Mouse (Mus musculus): ENCODE measurements around the gene Samd1. TPM values are rescaled to one million over a fixed set of nuclear protein-coding genes. Genes with fewer than 3 reads are reported as not detected.

The Samd1 gene
- 17.9 and 31.9 TPM in 2 replicates for polyA plus RNA-seq (2014; fragmentation: Nextera tagmentation; extraction: Ambion mirVana)

- Histone ChIP-seq H3K36me3 (ENCODE audit: control insufficient read depth, insufficient read depth, low read length) (peaks cover 31% of the 10 kb centered on the region), H3K4me3 (ENCODE audit: low read length) (peak within 1 kb of the TSS; percentile 81), H3K9me3 (ENCODE audit: control insufficient read depth, low read length) (no peaks in the 10 kb centered on the region), H3K27me3 (ENCODE audit: control insufficient read depth, insufficient read depth, low read length) (no peaks in the 10 kb centered on the region; the same call in 1 of the 2 replicates), H3K27ac (ENCODE audit: low read depth, low read length) (peak within 1 kb of the TSS; percentile 96), H3K9ac (ENCODE audit: low read depth, low read length) (peak within 1 kb of the TSS; percentile 92), H3K4me2 (replicated peaks; ENCODE audit: low read depth, low read length) (peak within 1 kb of the TSS; percentile 84), H3K4me1 (ENCODE audit: control insufficient read depth, insufficient read depth, low read length) (peaks cover 20% of the 10 kb centered on the region)
- WGBS: under 1% methylated on average over 41 of the region's 112 CpGs
- 0 out of 2 replicates have a peak, but pooled peaks have one; percentile 12 for ATAC-seq (ENCODE audit: low FRiP score, low TSS enrichment)
Observed at GRCm38 (mm10) chr8:83997511-83998141, at the start of gene Samd1. Gene Samd1 (plus strand): TSS chr8:83997672.

DNA sequence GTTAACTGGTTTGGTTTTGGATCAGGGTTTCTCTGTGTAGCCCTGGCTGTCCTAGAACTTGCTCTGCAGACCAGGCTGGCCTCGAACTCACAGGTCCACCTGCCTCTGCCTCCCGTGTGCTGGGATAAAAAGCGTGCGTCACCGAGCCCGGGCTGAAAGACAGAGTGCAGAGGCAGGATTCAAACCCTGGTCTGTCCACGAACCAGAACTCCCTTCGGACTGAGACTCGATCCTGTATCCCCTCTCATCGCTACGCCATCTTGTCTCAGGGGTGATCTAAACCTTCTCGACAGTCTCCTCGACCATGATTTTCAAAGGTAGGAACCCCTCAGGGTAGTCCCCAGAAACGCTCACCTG is 42.7 kb upstream of the Samd1 start:
- no peak for ATAC-seq (ENCODE audit: low FRiP score, low TSS enrichment)
- Histone ChIP-seq H3K9me3 (ENCODE audit: control insufficient read depth, low read length) (no peaks in the 10 kb centered on the region), H3K27ac (ENCODE audit: low read depth, low read length) (no peak overlapping the region), H3K36me3 (ENCODE audit: control insufficient read depth, insufficient read depth, low read length) (no peaks in the 10 kb centered on the region), H3K4me1 (ENCODE audit: control insufficient read depth, insufficient read depth, low read length) (peaks cover 18% of the 10 kb centered on the region), H3K27me3 (ENCODE audit: control insufficient read depth, insufficient read depth, low read length) (no peaks in the 10 kb centered on the region), H3K4me3 (ENCODE audit: low read length) (peak overlapping the region; percentile 79), H3K9ac (ENCODE audit: low read depth, low read length) (peak overlapping the region; percentile 25), H3K4me2 (replicated peaks; ENCODE audit: low read depth, low read length) (peak overlapping the region; percentile 40)
- under 1% methylated on average over 14 of the region's 14 CpGs for WGBS

GRCm38 (mm10) chr8:83955106-83955957 is 42.1 kb upstream of the Samd1 start, which contains the start of the genes Gm10644 and Asf1b:
Gene Gm10644 (minus strand): TSS chr8:83955205.
Gene Asf1b (plus strand): TSS chr8:83955507.
- peak within 1 kb of the TSS; percentile 79 for H3K4me3 ChIP-seq (ENCODE audit: low read length)
- no peaks in the 10 kb centered on the region for H3K36me3 ChIP-seq (ENCODE audit: control insufficient read depth, insufficient read depth, low read length)
- H3K4me2 ChIP-seq (replicated peaks; ENCODE audit: low read depth, low read length): peak within 1 kb of the TSS; percentile 91
- H3K27ac ChIP-seq (ENCODE audit: low read depth, low read length): no peak within 1 kb of the TSS
- ATAC-seq (ENCODE audit: low FRiP score, low TSS enrichment): peak; percentile 99
- H3K9me3 ChIP-seq (ENCODE audit: control insufficient read depth, low read length): no peaks in the 10 kb centered on the region
- no peaks in the 10 kb centered on the region for H3K27me3 ChIP-seq (ENCODE audit: control insufficient read depth, insufficient read depth, low read length)
- H3K4me1 ChIP-seq (ENCODE audit: control insufficient read depth, insufficient read depth, low read length): peaks cover 18% of the 10 kb centered on the region
- H3K9ac ChIP-seq (ENCODE audit: low read depth, low read length): peak within 1 kb of the TSS; percentile 68
- WGBS: under 1% methylated on average over 75 of the region's 75 CpGs

GRCm38 (mm10) chr8:83955958-83956218 is 41.6 kb upstream of the Samd1 start:
- 2% methylated on average over 15 of the region's 15 CpGs for WGBS

DNA sequence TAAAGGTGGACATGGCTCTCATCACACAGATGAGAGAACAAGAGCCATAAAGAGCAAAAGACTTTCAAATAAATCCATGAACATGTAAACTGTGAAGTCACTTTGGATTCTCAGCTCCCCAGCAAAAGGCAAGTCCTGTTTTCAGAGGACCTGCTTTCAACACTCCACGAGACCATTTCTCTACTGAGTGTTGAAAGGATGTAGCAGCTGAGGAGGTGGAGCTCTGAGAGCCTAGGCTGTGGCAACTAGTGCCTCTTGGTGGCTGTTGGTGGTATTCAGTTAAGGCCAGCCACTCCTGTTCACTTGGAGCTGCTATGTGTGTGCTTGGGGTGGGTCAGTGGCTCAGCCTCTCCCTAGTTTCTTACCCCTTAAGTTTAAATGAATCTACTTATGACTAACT is 40.7 kb upstream of the Samd1 start:
- peaks cover 18% of the 10 kb centered on the region for H3K4me1 ChIP-seq (ENCODE audit: control insufficient read depth, insufficient read depth, low read length)
- H3K9me3 ChIP-seq (ENCODE audit: control insufficient read depth, low read length): no peaks in the 10 kb centered on the region
- peak overlapping the region; percentile 91 for H3K4me2 ChIP-seq (replicated peaks; ENCODE audit: low read depth, low read length)
- H3K4me3 ChIP-seq (ENCODE audit: low read length): peak overlapping the region; percentile 79
- H3K9ac ChIP-seq (ENCODE audit: low read depth, low read length): peak overlapping the region; percentile 68; the same call in 1 of the 2 replicates
- 23% methylated on average over 1 of the region's 1 CpGs for WGBS
- no peaks in the 10 kb centered on the region for H3K36me3 ChIP-seq (ENCODE audit: control insufficient read depth, insufficient read depth, low read length)
- ATAC-seq (ENCODE audit: low FRiP score, low TSS enrichment): no peak
- H3K27ac ChIP-seq (ENCODE audit: low read depth, low read length): no peak overlapping the region
- H3K27me3 ChIP-seq (ENCODE audit: control insufficient read depth, insufficient read depth, low read length): no peaks in the 10 kb centered on the region

More at GRCm38 (mm10) chr8:83955958-83956218, 41.6 kb upstream of the Samd1 start:
- Histone ChIP-seq H3K4me2 (replicated peaks; ENCODE audit: low read depth, low read length) (peak overlapping the region; percentile 91), H3K9me3 (ENCODE audit: control insufficient read depth, low read length) (no peaks in the 10 kb centered on the region), H3K27me3 (ENCODE audit: control insufficient read depth, insufficient read depth, low read length) (no peaks in the 10 kb centered on the region), H3K9ac (ENCODE audit: low read depth, low read length) (peak overlapping the region; percentile 68), H3K4me1 (ENCODE audit: control insufficient read depth, insufficient read depth, low read length) (peaks cover 18% of the 10 kb centered on the region), H3K4me3 (ENCODE audit: low read length) (peak overlapping the region; percentile 79), H3K27ac (ENCODE audit: low read depth, low read length) (no peak overlapping the region), H3K36me3 (ENCODE audit: control insufficient read depth, insufficient read depth, low read length) (no peaks in the 10 kb centered on the region)
- no peak; the same call in 1 of the 2 replicates for ATAC-seq (ENCODE audit: low FRiP score, low TSS enrichment)

- 91% methylated on average over 5 of the region's 5 CpGs for WGBS
- ATAC-seq (ENCODE audit: low FRiP score, low TSS enrichment): no peak
Observed at GRCm38 (mm10) chr8:83964015-83964765, 33.3 kb upstream of the Samd1 start.

GRCm38 (mm10) chr8:83967701-83968100 is 29.8 kb upstream of the Samd1 start:
- no peak for ATAC-seq (ENCODE audit: low FRiP score, low TSS enrichment)
- WGBS: 97% methylated on average over 7 of the region's 7 CpGs
- H3K9me3 ChIP-seq (ENCODE audit: control insufficient read depth, low read length): no peaks in the 10 kb centered on the region

More at GRCm38 (mm10) chr8:83964015-83964765, 33.3 kb upstream of the Samd1 start:
- Histone ChIP-seq H3K27me3 (ENCODE audit: control insufficient read depth, insufficient read depth, low read length) (no peaks in the 10 kb centered on the region), H3K4me2 (replicated peaks; ENCODE audit: low read depth, low read length) (no peak overlapping the region), H3K4me3 (ENCODE audit: low read length) (no peak overlapping the region), H3K4me1 (ENCODE audit: control insufficient read depth, insufficient read depth, low read length) (no peaks in the 10 kb centered on the region), H3K9me3 (ENCODE audit: control insufficient read depth, low read length) (no peaks in the 10 kb centered on the region), H3K36me3 (ENCODE audit: control insufficient read depth, insufficient read depth, low read length) (peaks cover 28% of the 10 kb centered on the region), H3K27ac (ENCODE audit: low read depth, low read length) (no peak overlapping the region), H3K9ac (ENCODE audit: low read depth, low read length) (no peak overlapping the region)

DNA sequence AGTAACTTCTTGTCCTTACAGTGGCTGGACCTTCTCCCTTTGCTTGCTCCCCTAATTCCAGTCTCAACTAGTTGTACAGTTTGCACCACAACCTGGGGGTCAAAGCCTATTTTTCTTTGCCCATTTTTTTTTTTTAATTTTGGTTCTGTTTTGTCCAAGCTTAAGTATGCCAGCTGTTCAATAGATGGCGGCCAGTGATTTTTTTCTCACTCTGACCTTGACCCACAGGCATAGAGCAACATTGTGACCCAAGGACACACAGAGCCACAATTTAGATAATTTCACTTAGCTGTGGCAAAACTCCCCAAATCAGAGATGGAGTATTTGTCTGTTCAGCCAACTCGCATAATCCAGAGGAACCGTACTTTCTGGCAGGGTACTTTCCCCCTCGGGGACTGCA is 26.4 kb upstream of the Samd1 start:
- Histone ChIP-seq H3K36me3 (ENCODE audit: control insufficient read depth, insufficient read depth, low read length) (peaks cover 34% of the 10 kb centered on the region), H3K27ac (ENCODE audit: low read depth, low read length) (no peak overlapping the region), H3K4me1 (ENCODE audit: control insufficient read depth, insufficient read depth, low read length) (peaks cover 16% of the 10 kb centered on the region; the same call in 1 of the 2 replicates), H3K9me3 (ENCODE audit: control insufficient read depth, low read length) (no peaks in the 10 kb centered on the region), H3K27me3 (ENCODE audit: control insufficient read depth, insufficient read depth, low read length) (no peaks in the 10 kb centered on the region), H3K9ac (ENCODE audit: low read depth, low read length) (no peak overlapping the region), H3K4me3 (ENCODE audit: low read length) (no peak overlapping the region), H3K4me2 (replicated peaks; ENCODE audit: low read depth, low read length) (no peak overlapping the region)
- WGBS: 91% methylated on average over 4 of the region's 4 CpGs
- no peak for ATAC-seq (ENCODE audit: low FRiP score, low TSS enrichment)

More at GRCm38 (mm10) chr8:83967701-83968100, 29.8 kb upstream of the Samd1 start:
- Histone ChIP-seq H3K4me2 (replicated peaks; ENCODE audit: low read depth, low read length) (no peak overlapping the region), H3K27ac (ENCODE audit: low read depth, low read length) (no peak overlapping the region), H3K36me3 (ENCODE audit: control insufficient read depth, insufficient read depth, low read length) (peaks cover 35% of the 10 kb centered on the region), H3K9ac (ENCODE audit: low read depth, low read length) (no peak overlapping the region), H3K4me1 (ENCODE audit: control insufficient read depth, insufficient read depth, low read length) (0 out of 2 replicates have a peak, but pooled peaks cover 2% of the 10 kb centered on the region), H3K27me3 (ENCODE audit: control insufficient read depth, insufficient read depth, low read length) (no peaks in the 10 kb centered on the region), H3K4me3 (ENCODE audit: low read length) (no peak overlapping the region)
